Mouse (Mus musculus) neural tube, embryonic 14.5 days (tissue): ENCODE data around the gene Abhd14b. TPM values are rescaled to one million over a fixed set of nuclear protein-coding genes. Genes with fewer than 3 reads are reported as not detected.

Experiments used
- ATAC-seq: fragments of 200-750 bp; cut with Nextera tagmentation; 2 replicates; pipeline ENCODE4 v1.8.0; 2017; ENCODE audit warnings: low read depth, mild to moderate bottlenecking, moderate TSS enrichment, moderate library complexity
- H3K27ac ChIP-seq: fragments of 300-500 bp; sonication (generic); 2 replicates; pipeline ENCODE4 v1.5.1; 2014; ENCODE audit warnings: low read depth, mild to moderate bottlenecking, control low read depth, low read length, moderate library complexity, mixed read lengths
- H3K27me3 ChIP-seq: fragments of 300-500 bp; sonication (generic); 2 replicates; pipeline ENCODE4 v1.6.1; 2014; ENCODE audit warnings: low read length; ENCODE audit not compliant: control insufficient read depth, insufficient read depth
- H3K36me3 ChIP-seq: fragments of 300-500 bp; sonication (generic); 2 replicates; pipeline ENCODE4 v1.6.1; 2014; ENCODE audit warnings: low read length, mixed read lengths; ENCODE audit not compliant: control insufficient read depth, insufficient read depth
- H3K4me1 ChIP-seq: fragments of 300-500 bp; sonication (generic); 2 replicates; pipeline ENCODE4 v1.6.1; 2014; ENCODE audit warnings: low read length; ENCODE audit not compliant: control insufficient read depth, insufficient read depth
- H3K4me2 ChIP-seq: fragments of 300-500 bp; sonication (generic); 2 replicates; pipeline ENCODE4 v1.6.1; 2014; ENCODE audit warnings: mild to moderate bottlenecking, low read depth, low read length, control low read depth
- H3K4me3 ChIP-seq: fragments of 300-500 bp; sonication (generic); 2 replicates; pipeline ENCODE4 v1.5.1; 2014; ENCODE audit warnings: low read depth, low read length, control low read depth, mixed read lengths
- H3K9ac ChIP-seq: fragments of 300-500 bp; sonication (generic); replicated peaks from 2 replicates; pipeline ENCODE4 v1.6.1; 2014; ENCODE audit warnings: low read depth, mild to moderate bottlenecking, control low read depth, low read length, mixed read lengths
- H3K9me3 ChIP-seq: fragments of 300-500 bp; sonication (generic); 2 replicates; pipeline ENCODE4 v1.6.1; 2016; ENCODE audit warnings: low read length; ENCODE audit not compliant: control insufficient read depth
- WGBS: fragments of 180-500 bp; shearing (Covaris S2); extraction: QIAGEN DNeasy Blood & Tissue Kit; methylation state at CpG from one replicate; pipeline ENCODE4 v1.1.7; 2014; 5-methylcytosine and 5-hydroxymethylcytosine counted together
- polyA plus RNA-seq: library from polyadenylated mRNA; unstranded; fragments of >200 nt; fragmentation: Nextera tagmentation; extraction: Ambion mirVana; gene quantifications from 2 replicates; pipeline ENCODE4 v1.2.1, GENCODE M21; 2014

Gene Abhd14b
- polyA plus RNA-seq, 1 experiment from 2014 or later, result 8.6 TPM

- no peak overlapping the region for H3K9ac ChIP-seq
- H3K4me3 ChIP-seq, result no peak overlapping the region
- 87% methylated on average over 16 of the region's 16 CpGs for whole genome bisulfite sequencing
- no peak overlapping the region for H3K4me2 ChIP-seq
- H3K27me3 ChIP-seq, result no peaks in the 10 kb centered on the region
- no peak overlapping the region for H3K27ac ChIP-seq
- H3K9me3 ChIP-seq, result no peaks in the 10 kb centered on the region
- peaks cover 36% of the 10 kb centered on the region for H3K4me1 ChIP-seq
- H3K36me3 ChIP-seq, result peaks cover 41% of the 10 kb centered on the region
- ATAC-seq, result no peak
Observed at GRCm38 (mm10) chr9:106461641-106462429, 14.6 kb downstream of the Abhd14b start.

GRCm38 (mm10) chr9:106462430-106462800, 15.2 kb downstream of the Abhd14b start:
- Histone ChIP-seq H3K9me3 (no peaks in the 10 kb centered on the region), H3K4me3 (no peak overlapping the region), H3K36me3 (peaks cover 41% of the 10 kb centered on the region), H3K9ac (no peak overlapping the region), H3K27ac (no peak overlapping the region), H3K4me1 (peaks cover 30% of the 10 kb centered on the region), H3K27me3 (no peaks in the 10 kb centered on the region), H3K4me2 (no peak overlapping the region)
- 93% methylated on average over 12 of the region's 12 CpGs for WGBS
- no peak for ATAC-seq

- Histone ChIP-seq H3K4me3 (no peak overlapping the region), H3K4me2 (no peak overlapping the region), H3K27ac (no peak overlapping the region), H3K27me3 (no peaks in the 10 kb centered on the region), H3K9me3 (no peaks in the 10 kb centered on the region), H3K36me3 (peaks cover 40% of the 10 kb centered on the region), H3K4me1 (peaks cover 24% of the 10 kb centered on the region), H3K9ac (no peak overlapping the region)
- ATAC-seq, result no peak
- WGBS, result 78% methylated on average over 21 of the region's 21 CpGs
Observed at GRCm38 (mm10) chr9:106463122-106464063, 16.1 kb downstream of the Abhd14b start.

- peaks cover 18% of the 10 kb centered on the region for H3K4me1 ChIP-seq
- peak overlapping the region; percentile 89 for H3K27ac ChIP-seq
- ATAC-seq, result peak; percentile 76
- H3K9ac ChIP-seq, result peak overlapping the region; percentile 77
- H3K4me2 ChIP-seq, result peak overlapping the region; percentile 97
- no peaks in the 10 kb centered on the region for H3K27me3 ChIP-seq
- peak overlapping the region; percentile 50 for H3K4me3 ChIP-seq
- H3K36me3 ChIP-seq, result peaks cover 37% of the 10 kb centered on the region
- no peaks in the 10 kb centered on the region for H3K9me3 ChIP-seq
- under 1% methylated on average over 89 of the region's 99 CpGs for WGBS
Observed at GRCm38 (mm10) chr9:106464751-106465541, 17.7 kb downstream of the Abhd14b start.

GRCm38 (mm10) chr9:106465571-106466200, 18.4 kb downstream of the Abhd14b start, which contains the start of gene Gpr62:
Gene Gpr62 (minus strand): TSS chr9:106465938.
- no peaks in the 10 kb centered on the region for H3K27me3 ChIP-seq
- WGBS, result 24% methylated on average over 26 of the region's 26 CpGs
- peaks cover 34% of the 10 kb centered on the region for H3K36me3 ChIP-seq
- peak within 1 kb of the TSS; percentile 89 for H3K27ac ChIP-seq
- peaks cover 16% of the 10 kb centered on the region for H3K4me1 ChIP-seq
- H3K9ac ChIP-seq, result peak within 1 kb of the TSS; percentile 77
- H3K9me3 ChIP-seq, result no peaks in the 10 kb centered on the region
- ATAC-seq, result peak; percentile 28
- peak within 1 kb of the TSS; percentile 97 for H3K4me2 ChIP-seq
- H3K4me3 ChIP-seq, result peak within 1 kb of the TSS; percentile 50

GRCm38 (mm10) chr9:106466721-106467120, 19.5 kb downstream of the Abhd14b start:
- no peaks in the 10 kb centered on the region for H3K9me3 ChIP-seq
- H3K4me3 ChIP-seq, result no peak overlapping the region
- H3K4me2 ChIP-seq, result no peak overlapping the region
- no peaks in the 10 kb centered on the region for H3K27me3 ChIP-seq
- WGBS, result 92% methylated on average over 6 of the region's 6 CpGs
- no peak overlapping the region for H3K27ac ChIP-seq
- no peak for ATAC-seq
- H3K9ac ChIP-seq, result no peak overlapping the region
- peaks cover 16% of the 10 kb centered on the region for H3K4me1 ChIP-seq
- peaks cover 25% of the 10 kb centered on the region for H3K36me3 ChIP-seq

- peaks cover 16% of the 10 kb centered on the region for H3K4me1 ChIP-seq
- no peak overlapping the region for H3K4me2 ChIP-seq
- no peaks in the 10 kb centered on the region for H3K27me3 ChIP-seq
- no peak overlapping the region for H3K4me3 ChIP-seq
- H3K9ac ChIP-seq, result no peak overlapping the region
- WGBS, result 86% methylated on average over 7 of the region's 7 CpGs
- no peaks in the 10 kb centered on the region for H3K9me3 ChIP-seq
- peaks cover 16% of the 10 kb centered on the region for H3K36me3 ChIP-seq
- no peak for ATAC-seq
- no peak overlapping the region for H3K27ac ChIP-seq
Observed at GRCm38 (mm10) chr9:106467746-106468145, 20.5 kb downstream of the Abhd14b start.

GRCm38 (mm10) chr9:106469317-106469716, 22.1 kb downstream of the Abhd14b start:
- ATAC-seq, result no peak
- Histone ChIP-seq H3K4me3 (no peak overlapping the region), H3K9ac (no peak overlapping the region), H3K9me3 (no peaks in the 10 kb centered on the region), H3K27me3 (no peaks in the 10 kb centered on the region), H3K4me2 (no peak overlapping the region), H3K27ac (no peak overlapping the region), H3K4me1 (peaks cover 17% of the 10 kb centered on the region), H3K36me3 (peaks cover 3% of the 10 kb centered on the region; the same call in 1 of the 2 replicates)
- WGBS, result 76% methylated on average over 6 of the region's 6 CpGs
